Mouse (Mus musculus): Measurements from ENCODE around the gene Slc33a1.

DNA sequence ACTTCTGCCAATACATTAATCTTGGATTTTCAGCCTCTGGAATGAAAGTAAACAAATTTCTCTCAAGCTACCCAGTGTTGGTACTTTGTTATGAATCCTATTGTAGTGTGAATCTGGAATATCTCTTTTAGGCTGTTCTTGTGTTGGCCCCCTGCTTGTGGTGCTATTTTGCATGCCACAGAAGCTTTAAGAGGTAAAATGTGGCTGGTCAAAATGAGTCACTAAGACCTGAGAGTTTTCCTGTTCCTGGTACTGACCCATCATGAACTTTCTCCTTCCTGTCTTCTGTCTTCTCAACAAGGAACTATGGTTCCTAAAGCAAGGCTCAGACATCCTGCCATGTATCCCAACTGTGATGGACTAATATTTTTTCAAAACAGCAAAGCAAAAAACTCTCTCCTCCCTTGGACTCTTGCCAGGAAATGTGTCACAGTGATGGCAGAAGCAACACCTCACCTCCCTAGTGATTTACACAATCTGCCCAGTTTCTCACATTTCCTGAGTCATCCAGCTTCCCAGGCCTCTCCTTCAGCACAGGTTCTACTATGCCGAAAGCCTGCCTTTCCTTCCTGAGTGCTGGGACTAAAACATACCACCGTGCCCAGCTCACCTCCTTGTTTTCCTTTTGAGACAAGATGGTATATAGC, 23.2 kb downstream of the Slc33a1 start:
- TF ChIP-seq ETS1 (conservative IDR thresholded peaks at IDR 0.05; ENCODE audit: low read depth, low read length) (peak; percentile 68), CTCF (conservative IDR thresholded peaks at IDR 0.05 in 1 of 2, IDR thresholded peaks at IDR 0.05 in 1 of 2; ENCODE audit: low read depth in 2 of 2, low read length in 2 of 2) (no peak), NELFE (IDR thresholded peaks at IDR 0.05; ENCODE audit: low read depth, low read length) (no peak), ZNF384 (IDR thresholded peaks at IDR 0.05; ENCODE audit: low read depth, low read length) (no peak), POLR2A (IDR thresholded peaks at IDR 0.05; ENCODE audit: low read depth, low read length) (no peak), MAX (IDR thresholded peaks at IDR 0.05; ENCODE audit: low read length) (no peak), HCFC1 (IDR thresholded peaks at IDR 0.05; ENCODE audit: low read depth, low read length) (no peak; the same call in 1 of the 2 replicates)
